Mouse (Mus musculus): ENCODE measurements around the gene Rnf208. TPM values are rescaled to one million over a fixed set of nuclear protein-coding genes. Genes with fewer than 3 reads are reported as not detected.

Gene Rnf208
- total and polyA plus RNA-seq, 2 experiments from 2014 or later, result 156 to 219 TPM

DNA sequence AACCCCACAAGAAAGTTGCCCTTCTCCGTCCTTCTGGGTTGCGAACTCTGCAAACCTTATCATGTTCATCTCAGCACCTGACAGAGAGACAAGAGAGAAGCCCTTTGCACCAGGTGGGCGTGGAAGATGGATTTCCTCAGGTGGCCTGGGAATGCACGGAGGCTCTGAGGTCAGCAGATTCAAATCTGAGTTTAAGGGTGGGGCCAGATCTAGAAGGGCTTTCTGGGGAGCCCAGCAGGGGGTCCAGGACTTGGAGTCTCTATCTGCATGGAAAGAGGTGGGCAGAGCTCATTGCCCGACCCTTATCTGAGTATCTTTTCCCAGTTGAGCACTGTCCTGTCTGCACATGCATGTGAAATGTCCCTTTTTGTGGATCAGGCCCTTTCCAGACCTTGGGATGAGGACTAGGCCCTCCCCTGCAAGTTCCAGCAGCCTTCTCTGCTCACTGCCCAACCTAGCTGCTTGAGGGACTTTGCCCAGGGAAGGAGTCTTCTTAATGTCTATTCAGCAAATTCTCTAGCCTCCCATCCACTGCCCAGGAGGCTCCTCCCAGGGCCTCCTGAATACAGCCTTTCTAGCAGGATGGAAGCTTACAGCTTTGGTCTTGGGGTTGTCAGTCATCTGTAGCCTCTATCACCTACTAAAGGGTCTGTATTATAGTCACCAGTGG, 7.4 kb upstream of the Rnf208 start:
- WGBS, result 84% methylated on average over 5 of the region's 5 CpGs
- Histone ChIP-seq H3K27ac (no peak overlapping the region), H3K4me1 (ENCODE audit: insufficient read depth, low read length) (no peaks in the 10 kb centered on the region), H3K9ac (replicated peaks; ENCODE audit: low read length) (no peak overlapping the region), H3K27me3 (ENCODE audit: insufficient read depth, low read length) (no peaks in the 10 kb centered on the region), H3K4me3 (ENCODE audit: low read length) (no peak overlapping the region), H3K9me3 (ENCODE audit: low read length) (no peaks in the 10 kb centered on the region), H3K36me3 (ENCODE audit: insufficient read depth, low read length) (no peaks in the 10 kb centered on the region), H3K4me2 (ENCODE audit: low read depth, low read length) (no peak overlapping the region)
- ATAC-seq, result no peak
- no peak for TF ChIP-seq CTCF (IDR thresholded peaks at IDR 0.05; ENCODE audit: low read depth)
- DNase-seq (ENCODE audit: low spot score), result no peak

- Histone ChIP-seq H3K4me1 (ENCODE audit: insufficient read depth, low read length) (peaks cover 7% of the 10 kb centered on the region), H3K27ac (no peak within 1 kb of the TSS), H3K4me3 (ENCODE audit: low read length) (no peak within 1 kb of the TSS), H3K36me3 (ENCODE audit: insufficient read depth, low read length) (no peaks in the 10 kb centered on the region), H3K27me3 (ENCODE audit: insufficient read depth, low read length) (no peaks in the 10 kb centered on the region), H3K9ac (replicated peaks; ENCODE audit: low read length) (no peak within 1 kb of the TSS), H3K4me2 (ENCODE audit: low read depth, low read length) (no peak within 1 kb of the TSS), H3K9me3 (ENCODE audit: low read length) (no peaks in the 10 kb centered on the region)
- ATAC-seq, result no peak
- DNase-seq (ENCODE audit: low spot score), result no peak
- 36% methylated on average over 8 of the region's 8 CpGs for WGBS
- TF ChIP-seq CTCF (IDR thresholded peaks at IDR 0.05; ENCODE audit: low read depth), result no peak
Measured at GRCm38 (mm10) chr2:25236614-25237013, 5.4 kb upstream of the Rnf208 start, which contains the start of gene Rnf224. Gene Rnf224, minus strand, starts transcription at chr2:25236787.

DNA sequence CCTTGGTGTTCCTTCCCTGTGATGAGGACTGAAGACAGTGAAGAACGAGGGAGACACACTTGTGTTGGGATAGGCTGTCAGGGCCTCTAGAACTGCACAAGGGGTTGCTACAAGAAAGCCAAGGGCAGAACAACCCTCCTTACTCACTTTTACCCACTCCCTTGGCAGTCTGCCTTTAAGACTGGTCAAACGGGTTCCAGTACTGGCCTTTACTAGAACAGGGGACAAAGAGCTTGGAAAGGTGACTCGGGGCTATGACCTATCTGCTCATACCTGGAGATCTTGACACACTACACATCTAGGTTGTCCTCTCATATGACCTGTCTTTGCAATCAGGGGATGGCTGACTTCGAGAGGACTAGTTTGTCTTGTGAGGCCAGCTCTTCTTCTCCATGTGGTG, 4.5 kb upstream of the Rnf208 start:
- no peak for TF ChIP-seq CTCF (IDR thresholded peaks at IDR 0.05; ENCODE audit: low read depth)

DNA sequence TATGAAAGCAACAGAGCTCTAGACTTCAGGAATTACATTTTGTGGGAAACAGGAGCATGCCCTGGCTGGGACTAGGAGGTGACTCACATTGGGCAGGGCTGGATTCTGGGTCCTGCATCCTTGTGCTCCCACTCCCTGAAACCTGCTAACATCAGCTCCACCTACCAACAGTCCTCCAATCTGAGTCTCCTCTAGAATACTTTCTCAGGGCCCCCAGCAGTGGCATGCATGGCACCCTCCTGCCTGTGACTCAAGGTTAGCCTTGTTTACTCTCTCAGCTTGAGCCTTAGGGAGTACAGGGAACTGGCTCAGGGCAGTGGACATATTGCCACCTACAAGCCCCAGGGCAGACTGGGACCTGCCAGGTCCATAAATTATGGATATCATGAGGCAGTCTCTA, 3.9 kb upstream of the Rnf208 start:
- no peaks in the 10 kb centered on the region for H3K36me3 ChIP-seq (ENCODE audit: insufficient read depth, low read length)
- H3K9ac ChIP-seq (replicated peaks; ENCODE audit: low read length), result no peak overlapping the region
- DNase-seq (ENCODE audit: low spot score), result no peak
- no peak for TF ChIP-seq CTCF (IDR thresholded peaks at IDR 0.05; ENCODE audit: low read depth)
- no peak for ATAC-seq
- H3K4me3 ChIP-seq (ENCODE audit: low read length), result no peak overlapping the region
- no peaks in the 10 kb centered on the region for H3K9me3 ChIP-seq (ENCODE audit: low read length)
- no peaks in the 10 kb centered on the region for H3K27me3 ChIP-seq (ENCODE audit: insufficient read depth, low read length)
- no peak overlapping the region for H3K4me2 ChIP-seq (ENCODE audit: low read depth, low read length)
- peaks cover 12% of the 10 kb centered on the region for H3K4me1 ChIP-seq (ENCODE audit: insufficient read depth, low read length)
- no peak overlapping the region for H3K27ac ChIP-seq

More for the DNA sequence above, 4.5 kb upstream of the Rnf208 start:
- 72% methylated on average over 4 of the region's 4 CpGs for WGBS
- DNase-seq (ENCODE audit: low spot score) (no peak), ATAC-seq (no peak)
- H3K4me1 ChIP-seq (ENCODE audit: insufficient read depth, low read length), result peaks cover 12% of the 10 kb centered on the region
- H3K4me3 ChIP-seq (ENCODE audit: low read length), result no peak overlapping the region
- no peak overlapping the region for H3K27ac ChIP-seq
- H3K4me2 ChIP-seq (ENCODE audit: low read depth, low read length), result no peak overlapping the region
- no peaks in the 10 kb centered on the region for H3K36me3 ChIP-seq (ENCODE audit: insufficient read depth, low read length)
- H3K9me3 ChIP-seq (ENCODE audit: low read length), result no peaks in the 10 kb centered on the region
- no peaks in the 10 kb centered on the region for H3K27me3 ChIP-seq (ENCODE audit: insufficient read depth, low read length)
- no peak overlapping the region for H3K9ac ChIP-seq (replicated peaks; ENCODE audit: low read length)

DNA sequence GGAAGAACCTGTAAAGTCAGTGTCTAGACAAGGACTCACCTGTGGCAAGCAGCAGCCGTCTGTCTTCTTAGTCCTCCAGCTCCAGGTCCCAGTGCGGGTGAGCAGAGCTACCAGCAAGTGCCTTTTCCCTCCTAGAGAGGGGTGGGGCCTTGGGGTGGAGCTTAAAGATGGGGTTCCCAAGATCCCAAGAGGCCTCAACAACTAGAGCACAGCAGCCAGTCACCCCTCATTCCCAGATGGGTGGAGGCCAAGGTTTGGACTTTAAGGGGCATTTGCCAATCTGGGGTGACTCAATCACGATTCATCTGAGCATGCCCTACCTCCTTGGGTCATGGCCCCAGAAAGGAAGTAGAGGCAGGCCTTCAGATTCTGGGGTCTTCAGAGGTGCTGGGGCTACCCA, 2.3 kb upstream of the Rnf208 start:
- Histone ChIP-seq H3K4me2 (ENCODE audit: low read depth, low read length) (no peak overlapping the region), H3K9me3 (ENCODE audit: low read length) (no peaks in the 10 kb centered on the region), H3K36me3 (ENCODE audit: insufficient read depth, low read length) (peaks cover 5% of the 10 kb centered on the region; the same call in 1 of the 2 replicates), H3K9ac (replicated peaks; ENCODE audit: low read length) (no peak overlapping the region), H3K27me3 (ENCODE audit: insufficient read depth, low read length) (no peaks in the 10 kb centered on the region), H3K27ac (no peak overlapping the region), H3K4me1 (ENCODE audit: insufficient read depth, low read length) (peaks cover 12% of the 10 kb centered on the region), H3K4me3 (ENCODE audit: low read length) (no peak overlapping the region)
- DNase-seq (ENCODE audit: low spot score), result no peak
- no peak for ATAC-seq
- 88% methylated on average over 3 of the region's 3 CpGs for WGBS
- TF ChIP-seq CTCF (IDR thresholded peaks at IDR 0.05; ENCODE audit: low read depth), result no peak

DNA sequence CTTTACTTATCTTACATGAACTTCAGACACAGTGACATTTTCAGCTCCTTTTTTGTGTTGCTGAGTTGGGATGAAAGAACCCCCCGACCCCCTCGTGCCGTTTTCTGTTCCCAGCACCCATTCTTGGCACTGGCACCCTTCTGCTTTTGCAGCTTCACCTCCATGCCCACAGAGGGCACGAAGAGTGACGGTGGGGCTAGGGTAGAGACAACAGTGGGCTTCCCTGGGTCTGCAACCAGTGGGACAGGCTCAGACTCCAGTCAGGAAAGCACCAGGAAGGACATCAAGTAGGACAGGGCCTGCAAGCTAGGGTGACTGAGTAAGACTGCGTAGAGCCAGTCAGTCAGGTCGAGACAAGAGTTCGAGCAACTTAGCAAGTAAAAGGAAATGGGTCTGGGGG, 1.7 kb upstream of the Rnf208 start:
- no peak for DNase-seq (ENCODE audit: low spot score)
- H3K4me3 ChIP-seq (ENCODE audit: low read length), result peak overlapping the region; percentile 56; the same call in 1 of the 2 replicates
- H3K27ac ChIP-seq, result peak overlapping the region; percentile 80
- H3K4me1 ChIP-seq (ENCODE audit: insufficient read depth, low read length), result peaks cover 12% of the 10 kb centered on the region
- no peak for TF ChIP-seq CTCF (IDR thresholded peaks at IDR 0.05; ENCODE audit: low read depth)
- H3K9me3 ChIP-seq (ENCODE audit: low read length), result no peaks in the 10 kb centered on the region
- WGBS, result 52% methylated on average over 8 of the region's 8 CpGs
- no peak overlapping the region for H3K9ac ChIP-seq (replicated peaks; ENCODE audit: low read length)
- ATAC-seq, result 0 out of 2 replicates have a peak, but pooled peaks have one; percentile 1
- H3K27me3 ChIP-seq (ENCODE audit: insufficient read depth, low read length), result no peaks in the 10 kb centered on the region
- H3K36me3 ChIP-seq (ENCODE audit: insufficient read depth, low read length), result peaks cover 5% of the 10 kb centered on the region; the same call in 1 of the 2 replicates
- H3K4me2 ChIP-seq (ENCODE audit: low read depth, low read length), result peak overlapping the region; percentile 88
